Mouse (Mus musculus): ENCODE results near the gene Nolc1.

Nolc1 gene

GRCm38 (mm10) chr19:46075616-46076607, at the start of gene Nolc1:
Gene Nolc1, plus strand, starts transcription at chr19:46075863.
- DNase-seq (ENCODE audit: low read depth, low spot score), result peak; percentile 99

- DNase-seq (ENCODE audit: low read depth, low spot score), result no peak
Measured at GRCm38 (mm10) chr19:46026567-46026966, 49.1 kb upstream of the Nolc1 start.

GRCm38 (mm10) chr19:46028747-46029320, 46.8 kb upstream of the Nolc1 start:
- peak; percentile 91 for DNase-seq (ENCODE audit: low read depth, low spot score)

GRCm38 (mm10) chr19:46029652-46030051, 46.0 kb upstream of the Nolc1 start:
- no peak for DNase-seq (ENCODE audit: low read depth, low spot score)

GRCm38 (mm10) chr19:46030196-46030983, 45.3 kb upstream of the Nolc1 start:
- no peak for DNase-seq (ENCODE audit: low read depth, low spot score)

- DNase-seq (ENCODE audit: low read depth, low spot score), result no peak
Measured at GRCm38 (mm10) chr19:46031689-46032432, 43.8 kb upstream of the Nolc1 start.

GRCm38 (mm10) chr19:46032731-46033510, 42.7 kb upstream of the Nolc1 start:
- DNase-seq (ENCODE audit: low read depth, low spot score), result no peak

GRCm38 (mm10) chr19:46033911-46034310, 41.8 kb upstream of the Nolc1 start:
- DNase-seq (ENCODE audit: low read depth, low spot score), result no peak

GRCm38 (mm10) chr19:46035971-46036370, 39.7 kb upstream of the Nolc1 start:
- no peak for DNase-seq (ENCODE audit: low read depth, low spot score)

GRCm38 (mm10) chr19:46036477-46037242, 39.0 kb upstream of the Nolc1 start:
- peak; percentile 85 for DNase-seq (ENCODE audit: low read depth, low spot score)

- peak; percentile 93 for DNase-seq (ENCODE audit: low read depth, low spot score)
Measured at GRCm38 (mm10) chr19:46037243-46037924, 38.3 kb upstream of the Nolc1 start.

GRCm38 (mm10) chr19:46037925-46038850, 37.5 kb upstream of the Nolc1 start:
- no peak for DNase-seq (ENCODE audit: low read depth, low spot score)

- DNase-seq (ENCODE audit: low read depth, low spot score), result no peak
Measured at GRCm38 (mm10) chr19:46038851-46039260, 36.8 kb upstream of the Nolc1 start.

GRCm38 (mm10) chr19:46039478-46039877, 36.2 kb upstream of the Nolc1 start:
- DNase-seq (ENCODE audit: low read depth, low spot score), result peak; percentile 93

GRCm38 (mm10) chr19:46040149-46040902, 35.3 kb upstream of the Nolc1 start:
- peak; percentile 48 for DNase-seq (ENCODE audit: low read depth, low spot score)

- no peak for DNase-seq (ENCODE audit: low read depth, low spot score)
Measured at GRCm38 (mm10) chr19:46041299-46041932, 34.2 kb upstream of the Nolc1 start.

Measured in R1 (cell line).